Mouse (Mus musculus) midbrain, embryonic 10.5 days (tissue): ENCODE data around the gene Cldn15. TPM values are rescaled to one million over a fixed set of nuclear protein-coding genes. Genes with fewer than 3 reads are reported as not detected.
"Not testable (repeated sequence)": the region's sequence is repeated elsewhere in the genome, so short reads cannot be mapped to it uniquely, and the experiment has no call there.

ENCODE experiments used
- DNase-seq: peaks from one replicate; pipeline ENCODE4 v3.0.0-alpha.2; 2017; ENCODE audit warnings: low spot score
- H3K27ac ChIP-seq: fragments of 300-500 bp; sonication (generic); replicated peaks from 2 replicates; pipeline ENCODE4 v1.5.1; 2016; ENCODE audit warnings: mild to moderate bottlenecking
- H3K27me3 ChIP-seq: fragments of 300-500 bp; sonication (generic); 2 replicates; pipeline ENCODE4 v1.6.1; 2016; ENCODE audit warnings: low read depth, mild to moderate bottlenecking; ENCODE audit not compliant: poor library complexity, severe bottlenecking
- H3K36me3 ChIP-seq: fragments of 300-500 bp; sonication (generic); 2 replicates; pipeline ENCODE4 v1.6.1; 2016; ENCODE audit warnings: mild to moderate bottlenecking, moderate library complexity
- H3K4me1 ChIP-seq: fragments of 300-500 bp; sonication (generic); 2 replicates; pipeline ENCODE4 v1.6.1; 2016
- H3K4me3 ChIP-seq: fragments of 300-500 bp; sonication (generic); 2 replicates; pipeline ENCODE4 v1.5.1; 2016; ENCODE audit warnings: mild to moderate bottlenecking, moderate library complexity
- H3K9me3 ChIP-seq: fragments of 300-500 bp; sonication (generic); replicated peaks from 2 replicates; pipeline ENCODE4 v1.6.1; 2016; ENCODE audit warnings: mild to moderate bottlenecking
- WGBS: fragments of 180-500 bp; shearing (Covaris S2); methylation state at CpG from one replicate; pipeline ENCODE4 v1.1.7; 2016; 5-methylcytosine and 5-hydroxymethylcytosine counted together
- polyA plus RNA-seq: library from polyadenylated mRNA; unstranded; fragments of >200 nt; fragmentation: Nextera tagmentation; extraction: Ambion mirVana; gene quantifications from 2 replicates; pipeline ENCODE4 v1.2.1, GENCODE M21; 2016

The Cldn15 gene
- polyA plus RNA-seq, 1 experiment from 2014 or later = 0.15 TPM

- no peaks in the 10 kb centered on the region for H3K36me3 ChIP-seq
- no peak overlapping the region for H3K27ac ChIP-seq
- DNase-seq = no peak
- 86% methylated on average over 6 of the region's 6 CpGs for WGBS
- H3K4me1 ChIP-seq = no peaks in the 10 kb centered on the region
- H3K4me3 ChIP-seq = no peak overlapping the region
- H3K9me3 ChIP-seq = no peaks in the 10 kb centered on the region
- no peaks in the 10 kb centered on the region for H3K27me3 ChIP-seq
Observed at GRCm38 (mm10) chr5:136936750-136937149, 29.7 kb upstream of the Cldn15 start.

- Histone ChIP-seq H3K4me1 (no peaks in the 10 kb centered on the region), H3K36me3 (no peaks in the 10 kb centered on the region), H3K4me3 (no peak overlapping the region), H3K27ac (no peak overlapping the region), H3K27me3 (no peaks in the 10 kb centered on the region), H3K9me3 (no peaks in the 10 kb centered on the region)
- WGBS = 90% methylated on average over 5 of the region's 5 CpGs
- no peak for DNase-seq
Observed at GRCm38 (mm10) chr5:136937621-136938020, 28.8 kb upstream of the Cldn15 start.

GRCm38 (mm10) chr5:136939284-136939683 is 27.1 kb upstream of the Cldn15 start:
- no peak overlapping the region for H3K4me3 ChIP-seq
- no peaks in the 10 kb centered on the region for H3K36me3 ChIP-seq
- WGBS = 67% methylated on average over 7 of the region's 7 CpGs
- peaks cover 6% of the 10 kb centered on the region; the same call in 1 of the 2 replicates for H3K4me1 ChIP-seq
- no peak for DNase-seq
- no peak overlapping the region for H3K27ac ChIP-seq
- no peaks in the 10 kb centered on the region for H3K27me3 ChIP-seq
- H3K9me3 ChIP-seq = no peaks in the 10 kb centered on the region

GRCm38 (mm10) chr5:136940029-136940428 is 26.4 kb upstream of the Cldn15 start:
- WGBS = 87% methylated on average over 6 of the region's 6 CpGs
- not testable (repeated sequence) for DNase-seq

GRCm38 (mm10) chr5:136940845-136941560 is 25.4 kb upstream of the Cldn15 start:
- no peaks in the 10 kb centered on the region for H3K9me3 ChIP-seq
- WGBS = 91% methylated on average over 12 of the region's 12 CpGs
- H3K4me3 ChIP-seq = no peak overlapping the region
- H3K27ac ChIP-seq = no peak overlapping the region
- H3K4me1 ChIP-seq = peaks cover 6% of the 10 kb centered on the region; the same call in 1 of the 2 replicates
- no peaks in the 10 kb centered on the region for H3K36me3 ChIP-seq
- no peak for DNase-seq
- no peaks in the 10 kb centered on the region for H3K27me3 ChIP-seq

More at GRCm38 (mm10) chr5:136940029-136940428, 26.4 kb upstream of the Cldn15 start:
- H3K27me3 ChIP-seq, H3K27ac ChIP-seq, H3K4me1 ChIP-seq, H3K36me3 ChIP-seq, H3K9me3 ChIP-seq, H3K4me3 ChIP-seq: not testable (repeated sequence)

GRCm38 (mm10) chr5:136942781-136943180 is 23.6 kb upstream of the Cldn15 start:
- no peak overlapping the region for H3K4me3 ChIP-seq
- no peaks in the 10 kb centered on the region for H3K27me3 ChIP-seq
- DNase-seq = no peak
- peaks cover 6% of the 10 kb centered on the region; the same call in 1 of the 2 replicates for H3K4me1 ChIP-seq
- H3K36me3 ChIP-seq = no peaks in the 10 kb centered on the region
- no peak overlapping the region for H3K27ac ChIP-seq
- H3K9me3 ChIP-seq = no peaks in the 10 kb centered on the region
- 87% methylated on average over 3 of the region's 3 CpGs for WGBS

- Histone ChIP-seq H3K27me3 (no peaks in the 10 kb centered on the region), H3K4me1 (peaks cover 6% of the 10 kb centered on the region; the same call in 1 of the 2 replicates), H3K9me3 (no peaks in the 10 kb centered on the region), H3K4me3 (no peak overlapping the region), H3K27ac (no peak overlapping the region), H3K36me3 (no peaks in the 10 kb centered on the region)
- WGBS = 82% methylated on average over 2 of the region's 2 CpGs
- DNase-seq = no peak
Observed at GRCm38 (mm10) chr5:136943382-136943781, 23.0 kb upstream of the Cldn15 start.

GRCm38 (mm10) chr5:136945084-136945483 is 21.3 kb upstream of the Cldn15 start:
- Histone ChIP-seq H3K4me3 (no peak overlapping the region), H3K36me3 (no peaks in the 10 kb centered on the region), H3K4me1 (peaks cover 6% of the 10 kb centered on the region; the same call in 1 of the 2 replicates), H3K9me3 (no peaks in the 10 kb centered on the region), H3K27ac (no peak overlapping the region), H3K27me3 (no peaks in the 10 kb centered on the region)
- DNase-seq = no peak
- WGBS = 85% methylated on average over 12 of the region's 12 CpGs

GRCm38 (mm10) chr5:136947874-136948273 is 18.5 kb upstream of the Cldn15 start:
- no peak overlapping the region for H3K4me3 ChIP-seq
- H3K4me1 ChIP-seq = peaks cover 6% of the 10 kb centered on the region; the same call in 1 of the 2 replicates
- H3K27me3 ChIP-seq = no peaks in the 10 kb centered on the region
- no peaks in the 10 kb centered on the region for H3K9me3 ChIP-seq
- H3K36me3 ChIP-seq = no peaks in the 10 kb centered on the region
- no peak overlapping the region for H3K27ac ChIP-seq
- DNase-seq = no peak

- not testable (repeated sequence) for H3K9me3 ChIP-seq, H3K4me3 ChIP-seq, H3K27ac ChIP-seq, H3K36me3 ChIP-seq, DNase-seq, H3K27me3 ChIP-seq
- H3K4me1 ChIP-seq = peaks cover 12% of the 10 kb centered on the region
- WGBS = 91% methylated on average over 14 of the region's 14 CpGs
Observed at GRCm38 (mm10) chr5:136949551-136950336, 16.7 kb upstream of the Cldn15 start.

- no peaks in the 10 kb centered on the region for H3K27me3 ChIP-seq
- 88% methylated on average over 6 of the region's 6 CpGs for WGBS
- no peak for DNase-seq
- H3K36me3 ChIP-seq = peaks cover 8% of the 10 kb centered on the region
- peaks cover 13% of the 10 kb centered on the region for H3K4me1 ChIP-seq
- H3K9me3 ChIP-seq = no peaks in the 10 kb centered on the region
- no peak overlapping the region for H3K27ac ChIP-seq
- H3K4me3 ChIP-seq = no peak overlapping the region
Observed at GRCm38 (mm10) chr5:136950521-136950920, 15.9 kb upstream of the Cldn15 start.

GRCm38 (mm10) chr5:136952153-136952552 is 14.3 kb upstream of the Cldn15 start:
- DNase-seq = no peak
- Histone ChIP-seq H3K4me3 (peak overlapping the region; percentile 84; the same call in 1 of the 2 replicates), H3K36me3 (peaks cover 21% of the 10 kb centered on the region), H3K27me3 (no peaks in the 10 kb centered on the region), H3K4me1 (peaks cover 13% of the 10 kb centered on the region), H3K9me3 (no peaks in the 10 kb centered on the region), H3K27ac (no peak overlapping the region)
- 81% methylated on average over 4 of the region's 4 CpGs for WGBS

GRCm38 (mm10) chr5:136953015-136953414 is 13.4 kb upstream of the Cldn15 start, which contains the start of gene Fis1:
TSS of gene Fis1 (plus strand) at chr5:136953275.
- Histone ChIP-seq H3K27me3 (no peaks in the 10 kb centered on the region), H3K4me1 (peaks cover 13% of the 10 kb centered on the region), H3K36me3 (peaks cover 28% of the 10 kb centered on the region), H3K27ac (peak within 1 kb of the TSS; percentile 90), H3K4me3 (peak within 1 kb of the TSS; percentile 84), H3K9me3 (no peaks in the 10 kb centered on the region)
- WGBS = under 1% methylated on average over 23 of the region's 23 CpGs
- DNase-seq = peak; percentile 98
